Mouse (Mus musculus) brown adipose tissue, adult 24 weeks (tissue): Measurements from ENCODE around the gene Hinfp. TPM values are rescaled to one million over a fixed set of nuclear protein-coding genes. Genes with fewer than 3 reads are reported as not detected.
"Not testable (repeated sequence)": the region's sequence is repeated elsewhere in the genome, so short reads cannot be mapped to it uniquely, and the experiment has no call there.

ENCODE experiments used
- H3K27ac ChIP-seq: fragments of 200-500 bp; replicated peaks from 2 replicates; pipeline ENCODE4 v1.5.1; 2012; ENCODE audit warnings: low read depth, mild to moderate bottlenecking, low read length
- H3K4me1 ChIP-seq: fragments of 200-500 bp; 2 replicates; pipeline ENCODE4 v1.6.1; 2012; ENCODE audit warnings: low read length, mixed read lengths; ENCODE audit not compliant: control insufficient read depth, insufficient read depth, insufficient read length
- H3K4me3 ChIP-seq: fragments of 200-500 bp; 2 replicates; pipeline ENCODE4 v1.5.1; 2012; ENCODE audit warnings: low read depth, mild to moderate bottlenecking, low read length, moderate library complexity; ENCODE audit not compliant: insufficient read depth
- polyA plus RNA-seq: library from polyadenylated mRNA; stranded (reverse); fragments of >200 nt; gene quantifications from 2 replicates; pipeline ENCODE4 v1.2.4, GENCODE M21; 2012; ENCODE audit not compliant: missing spikeins, insufficient read depth, insufficient read length

The Hinfp gene
- polyA plus RNA-seq, 1 experiment = 5.1 TPM

DNA sequence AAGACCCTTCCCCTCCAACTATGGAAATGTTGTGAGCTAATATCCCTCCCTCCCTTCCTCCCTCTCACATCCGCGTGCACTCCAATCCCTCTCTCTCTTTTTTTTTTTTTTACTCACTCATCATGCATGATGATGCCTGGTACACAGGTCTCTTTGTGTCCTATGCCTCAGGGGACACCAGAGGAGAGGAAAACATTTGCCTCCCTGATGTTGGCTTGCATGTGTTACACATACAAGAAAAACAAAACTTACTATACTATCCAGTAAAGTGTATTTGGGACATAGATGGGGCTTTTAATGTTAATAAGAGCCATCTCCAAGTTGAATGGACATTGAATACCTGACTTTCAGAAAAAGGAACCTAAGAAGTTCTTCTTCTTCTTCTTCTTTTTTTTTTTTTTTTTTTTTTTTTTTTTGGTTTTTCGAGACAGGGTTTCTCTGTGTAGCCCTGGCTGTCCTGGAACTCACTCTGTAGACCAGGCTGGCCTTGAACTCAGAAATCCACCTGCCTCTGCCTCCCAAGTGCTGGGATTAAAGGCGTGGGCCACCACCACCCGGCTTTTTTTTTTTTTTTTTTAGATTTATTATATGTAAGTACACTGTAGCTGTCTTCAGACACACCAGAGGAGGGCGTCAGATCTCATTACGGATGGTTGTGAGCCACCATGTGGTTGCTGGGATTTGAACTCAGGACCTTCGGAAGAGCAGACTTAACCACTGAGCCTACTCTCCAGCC, 19.7 kb upstream of the Hinfp start:
- H3K4me1 ChIP-seq, H3K27ac ChIP-seq, H3K4me3 ChIP-seq: not testable (repeated sequence)

DNA sequence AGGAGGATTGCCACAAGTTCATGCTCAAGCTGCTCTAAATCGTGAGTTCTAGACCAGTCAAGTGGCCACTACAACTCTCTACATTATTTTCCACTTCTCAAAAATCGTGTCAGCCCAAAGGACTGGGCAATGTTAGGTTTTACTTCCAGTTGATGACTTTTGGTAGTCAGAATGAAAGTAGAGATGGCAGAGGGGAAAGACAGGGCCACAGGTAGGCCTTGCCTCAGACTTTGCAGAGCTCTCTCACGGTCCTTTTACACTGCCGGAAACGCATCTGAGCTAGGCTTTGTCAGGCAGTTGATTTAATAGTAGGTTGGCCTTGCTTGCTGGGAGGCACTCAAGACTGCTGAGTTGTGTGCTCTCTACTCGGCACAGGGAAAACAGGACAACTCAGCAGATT, 18.7 kb upstream of the Hinfp start:
- Histone ChIP-seq H3K4me1 (peaks cover 5% of the 10 kb centered on the region; the same call in 1 of the 2 replicates), H3K4me3 (no peak overlapping the region), H3K27ac (no peak overlapping the region)

- H3K4me3 ChIP-seq, H3K4me1 ChIP-seq, H3K27ac ChIP-seq: not testable (repeated sequence)
These were observed 18.2 kb upstream of the Hinfp start for GRCm38 (mm10) chr9:44323656-44324055.

DNA sequence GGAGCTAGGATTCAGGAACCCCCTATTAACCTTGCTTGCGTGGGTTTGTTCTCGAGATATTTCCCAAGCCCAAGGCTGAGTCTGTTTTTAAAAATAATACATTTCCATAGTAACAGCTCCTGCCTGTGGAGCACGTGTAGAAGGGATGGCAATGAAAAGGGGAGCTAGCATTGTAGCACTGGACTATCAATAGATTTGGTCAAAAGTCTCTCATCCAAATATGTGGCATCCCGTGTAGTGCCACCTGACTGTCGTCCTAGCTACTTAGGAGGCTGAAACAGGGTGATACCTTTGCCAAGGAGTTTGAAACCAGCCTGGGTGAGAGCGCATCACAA, 15.3 kb upstream of the Hinfp start:
- Histone ChIP-seq H3K4me3 (peak overlapping the region; percentile 50), H3K4me1 (peaks cover 13% of the 10 kb centered on the region), H3K27ac (peak overlapping the region; percentile 62)

DNA sequence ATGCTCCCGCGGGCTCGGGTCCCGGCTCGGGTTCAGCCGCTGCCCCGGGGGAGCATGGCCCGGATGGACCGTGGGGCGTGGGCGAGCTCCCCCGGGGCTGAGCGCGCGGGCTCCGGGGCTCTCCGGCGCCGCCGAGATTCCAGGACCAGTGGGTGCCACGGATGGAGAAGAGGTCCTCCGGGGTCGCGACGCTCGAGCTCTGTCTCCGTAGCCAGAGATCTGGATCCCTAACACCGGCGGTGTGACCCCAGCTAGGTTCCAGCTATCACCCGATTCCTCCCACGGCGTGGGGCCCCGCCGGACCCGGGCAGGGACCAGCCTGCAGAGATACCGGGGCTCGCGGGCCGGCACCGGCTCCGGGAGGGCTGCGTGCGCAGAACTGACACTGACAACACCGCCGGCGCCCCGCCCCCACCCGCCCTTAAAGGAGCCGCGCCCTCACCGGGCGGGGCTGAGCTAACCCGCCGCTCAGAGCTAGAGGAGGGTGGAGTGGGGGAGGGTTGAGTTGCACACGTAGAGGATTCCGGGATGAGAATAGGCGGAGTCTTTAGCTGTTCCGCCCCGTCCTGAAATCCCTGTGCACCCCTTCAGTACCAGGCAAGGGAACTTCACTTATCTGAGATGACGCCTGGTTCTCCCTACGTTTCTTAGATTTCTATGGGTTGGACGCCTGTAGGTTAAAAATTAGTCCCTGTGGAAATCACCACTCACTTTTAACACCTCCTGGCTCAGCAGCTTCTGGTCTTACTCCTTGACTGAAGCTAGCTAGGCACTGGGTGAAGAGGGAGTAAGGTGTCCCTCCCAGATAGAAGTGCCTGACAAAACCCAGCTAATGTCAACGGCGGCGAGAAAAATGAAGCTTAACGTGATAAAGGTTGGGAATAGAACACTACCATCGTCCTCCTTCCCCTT, 14.7 kb upstream of the Hinfp start, which contains the start of gene C2cd2l:
TSS of gene C2cd2l (minus strand) at position 399 of the 912 bp plus-strand sequence.
- H3K4me3 ChIP-seq = peak within 1 kb of the TSS; percentile 96

GRCm38 (mm10) chr9:44319105-44319886, 13.8 kb upstream of the Hinfp start:
- peak overlapping the region; percentile 96 for H3K4me3 ChIP-seq
- H3K27ac ChIP-seq = peak overlapping the region; percentile 43; the same call in 1 of the 2 replicates

More for the DNA sequence above, 14.7 kb upstream of the Hinfp start, which contains the start of gene C2cd2l:
- Histone ChIP-seq H3K4me1 (peaks cover 12% of the 10 kb centered on the region), H3K27ac (peak within 1 kb of the TSS; percentile 62)

GRCm38 (mm10) chr9:44318826-44319095, 13.3 kb upstream of the Hinfp start:
- Histone ChIP-seq H3K4me1 (peaks cover 12% of the 10 kb centered on the region), H3K4me3 (peak overlapping the region; percentile 96), H3K27ac (0 out of 2 replicates have a peak overlapping the region, but pooled peaks have one; percentile 43)

More at GRCm38 (mm10) chr9:44319105-44319886, 13.8 kb upstream of the Hinfp start:
- peaks cover 12% of the 10 kb centered on the region for H3K4me1 ChIP-seq

DNA sequence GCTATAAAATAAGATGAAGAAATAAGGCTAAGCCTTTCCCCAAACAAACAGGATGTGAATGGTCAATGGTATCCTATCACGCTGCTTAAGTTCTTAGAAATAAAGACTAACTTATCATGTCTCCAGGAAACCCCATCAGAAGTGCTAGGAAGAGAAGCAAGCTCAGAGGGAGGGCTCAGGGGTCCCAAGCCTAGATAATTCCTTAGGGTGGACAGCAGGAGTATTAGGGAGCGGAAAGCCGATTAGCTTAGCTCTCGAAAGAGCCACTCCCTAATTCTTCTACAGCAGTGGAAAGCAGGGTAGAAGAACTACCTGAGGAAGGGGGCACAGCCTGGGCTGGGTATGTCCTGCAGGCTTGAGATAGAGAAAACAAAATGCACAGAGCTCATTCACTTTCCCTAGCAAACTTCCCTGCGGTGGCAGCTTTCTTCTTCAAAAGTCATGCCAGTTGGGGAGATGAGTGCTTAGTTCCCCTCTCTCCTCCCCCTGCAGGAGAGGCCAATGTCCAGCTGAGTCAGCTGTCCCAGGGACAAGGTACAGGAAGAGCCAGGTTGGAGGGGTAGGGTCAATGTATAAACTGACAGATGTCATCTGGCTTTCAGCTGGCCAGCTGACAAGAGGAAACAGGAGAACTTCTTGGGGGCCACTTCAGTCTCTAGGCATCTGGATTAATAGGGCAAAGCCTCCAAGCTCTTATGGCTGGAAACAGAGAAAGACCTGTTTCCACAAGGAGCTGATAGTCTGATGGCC, 12.8 kb upstream of the Hinfp start:
- peak overlapping the region; percentile 96 for H3K4me3 ChIP-seq
- H3K4me1 ChIP-seq = peaks cover 12% of the 10 kb centered on the region
- 0 out of 2 replicates have a peak overlapping the region, but pooled peaks have one; percentile 43 for H3K27ac ChIP-seq

DNA sequence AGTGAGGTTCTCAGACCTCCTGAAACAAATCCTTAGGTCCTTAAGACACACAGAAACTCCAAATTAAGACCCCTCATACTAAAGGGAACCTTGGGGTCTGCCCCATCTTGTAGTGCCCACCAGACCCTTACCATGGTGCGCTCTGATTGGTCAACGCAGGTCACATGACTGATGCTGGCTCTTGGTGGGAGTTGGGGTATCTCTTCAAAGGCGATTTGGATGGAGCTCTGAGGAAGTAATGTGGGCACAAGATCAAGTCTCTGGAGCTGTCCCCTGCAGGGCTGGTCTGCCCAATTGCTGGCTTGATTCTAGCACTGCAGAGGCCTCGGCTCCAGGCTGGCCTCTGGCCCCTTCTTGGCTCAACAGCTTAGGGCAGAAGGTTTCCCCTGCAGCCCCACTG, 12.0 kb upstream of the Hinfp start:
- H3K4me1 ChIP-seq = peaks cover 12% of the 10 kb centered on the region
- H3K27ac ChIP-seq = no peak overlapping the region
- 0 out of 2 replicates have a peak overlapping the region, but pooled peaks have one; percentile 96 for H3K4me3 ChIP-seq

DNA sequence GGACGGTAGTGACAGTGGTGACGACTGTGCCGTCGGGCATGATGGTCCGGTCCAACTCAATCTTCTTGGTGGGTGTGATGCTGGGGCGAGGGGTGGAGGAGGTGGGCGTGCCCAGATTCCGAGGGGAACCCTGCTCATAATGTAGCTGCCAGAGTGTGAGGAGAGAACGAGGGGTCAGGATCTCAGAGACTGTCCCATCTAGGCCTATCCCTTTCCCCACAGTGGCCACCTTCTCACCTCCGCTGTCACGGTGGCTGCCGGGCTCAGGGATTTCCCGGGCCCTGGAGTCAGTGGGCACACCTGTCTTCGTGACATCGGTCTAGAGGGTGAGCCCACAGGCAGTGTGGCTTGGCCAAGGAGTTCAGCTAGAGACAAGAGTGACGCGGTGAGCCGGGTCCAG, 9.4 kb upstream of the Hinfp start:
- Histone ChIP-seq H3K27ac (no peak overlapping the region), H3K4me3 (no peak overlapping the region), H3K4me1 (peaks cover 19% of the 10 kb centered on the region)

DNA sequence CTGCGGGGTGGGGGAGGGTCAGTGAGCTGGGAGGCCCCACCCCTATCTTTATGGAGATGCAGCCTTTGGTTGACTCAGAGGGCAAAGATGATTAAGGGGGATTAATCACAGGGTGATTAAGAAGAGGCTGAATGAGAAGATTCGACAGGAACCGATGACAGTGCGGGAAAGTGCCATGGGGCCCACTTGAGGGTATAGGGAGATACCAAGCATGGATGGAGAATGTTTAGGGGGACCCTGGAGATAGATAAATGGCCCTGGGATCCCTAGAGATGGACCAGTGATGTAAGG, 8.7 kb upstream of the Hinfp start:
- no peak overlapping the region for H3K27ac ChIP-seq
- H3K4me1 ChIP-seq = peaks cover 19% of the 10 kb centered on the region
- H3K4me3 ChIP-seq = no peak overlapping the region

- peaks cover 15% of the 10 kb centered on the region for H3K4me1 ChIP-seq
- H3K4me3 ChIP-seq = no peak overlapping the region
- H3K27ac ChIP-seq = no peak overlapping the region
These were observed 8.2 kb upstream of the Hinfp start for GRCm38 (mm10) chr9:44313476-44314256.

DNA sequence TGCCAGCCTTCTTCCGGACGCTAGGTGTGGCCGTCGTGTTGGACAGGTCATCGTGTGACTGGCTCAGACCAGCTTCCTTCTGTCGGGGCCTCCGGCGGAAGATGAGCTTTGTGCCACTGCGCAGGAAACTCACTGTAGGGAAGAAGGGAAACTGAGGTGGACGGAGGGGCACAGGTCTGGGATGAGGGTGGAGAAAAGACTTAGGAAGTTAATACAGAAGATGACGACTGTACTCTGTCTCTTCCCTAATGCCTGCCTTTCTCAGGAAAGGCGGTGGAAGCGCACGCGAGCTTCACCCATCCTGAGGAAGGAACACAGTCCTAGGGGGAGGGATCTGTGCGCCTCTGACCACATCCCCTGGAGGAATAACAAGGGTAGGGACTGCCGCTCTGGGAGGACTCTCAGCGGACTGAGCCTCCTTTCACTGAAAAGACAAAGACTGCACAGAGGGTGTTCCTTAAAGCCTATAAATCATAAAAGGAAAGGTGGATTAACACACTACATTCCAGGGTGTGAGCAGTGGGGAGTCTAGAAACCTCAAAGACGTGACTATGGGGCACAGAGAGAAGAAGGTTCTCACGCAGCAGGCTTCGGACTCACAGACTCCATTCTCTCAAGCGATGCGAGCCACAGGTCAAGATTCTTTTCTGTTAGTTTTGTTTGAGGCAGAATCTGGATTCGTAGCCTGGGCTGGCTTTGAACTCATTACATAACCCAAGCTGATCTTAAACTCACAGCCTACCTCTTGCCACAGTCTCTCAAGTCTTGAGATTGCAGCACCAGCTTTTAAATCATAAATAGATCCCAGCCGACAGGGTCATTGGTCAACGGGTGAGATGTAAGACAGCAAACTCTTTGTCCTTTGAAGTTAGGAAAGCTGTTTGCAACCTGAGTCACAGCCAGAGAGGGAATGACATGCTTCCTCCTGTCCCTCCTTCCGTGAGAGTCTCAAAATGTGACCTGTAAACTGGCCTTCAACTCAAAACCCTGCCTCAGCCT, 6.0 kb upstream of the Hinfp start:
- Histone ChIP-seq H3K4me3 (peak overlapping the region; percentile 48), H3K27ac (peak overlapping the region; percentile 99), H3K4me1 (peaks cover 8% of the 10 kb centered on the region)
